Mouse (Mus musculus) erythroblast, embryonic 14.5 days (primary cell): ENCODE data around the gene Gsg1l2. TPM values are rescaled to one million over a fixed set of nuclear protein-coding genes. Genes with fewer than 3 reads are reported as not detected.

Source experiments
- H3K27me3 ChIP-seq: 2 replicates; pipeline ENCODE4 v1.6.1; 2012; ENCODE audit warnings: inconsistent platforms; ENCODE audit not compliant: control insufficient read depth
- H3K36me3 ChIP-seq: 2 replicates; pipeline ENCODE4 v1.6.1; 2012; ENCODE audit warnings: mild to moderate bottlenecking, inconsistent platforms; ENCODE audit not compliant: control insufficient read depth
- H3K4me1 ChIP-seq: 2 replicates; pipeline ENCODE4 v1.6.1; 2012; ENCODE audit warnings: inconsistent platforms; ENCODE audit not compliant: control insufficient read depth
- H3K4me3 ChIP-seq: replicated peaks from 2 replicates; pipeline ENCODE3; 2012; ENCODE audit warnings: moderate library complexity, mild to moderate bottlenecking, inconsistent platforms
- H3K9me3 ChIP-seq: 2 replicates; pipeline ENCODE4 v1.6.1; 2012; ENCODE audit warnings: low read length, inconsistent platforms, mixed read lengths; ENCODE audit not compliant: control insufficient read depth
- GATA1 ChIP-seq: IDR thresholded peaks from 2 replicates; pipeline ENCODE4 v1.6.1; 2012; ENCODE audit warnings: low read length, inconsistent platforms, mixed read lengths
- TAL1 ChIP-seq: IDR thresholded peaks from 3 replicates; pipeline ENCODE4 v1.6.1; 2012; ENCODE audit warnings: low read length, inconsistent platforms, mixed read lengths
- polyA plus RNA-seq: library from polyadenylated mRNA; stranded (reverse); fragments of >175 nt; gene quantifications from 2 replicates; pipeline ENCODE4 v1.2.3, GENCODE M21; 2012

Gene Gsg1l2
- polyA plus RNA-seq, 1 experiment: not detected

DNA sequence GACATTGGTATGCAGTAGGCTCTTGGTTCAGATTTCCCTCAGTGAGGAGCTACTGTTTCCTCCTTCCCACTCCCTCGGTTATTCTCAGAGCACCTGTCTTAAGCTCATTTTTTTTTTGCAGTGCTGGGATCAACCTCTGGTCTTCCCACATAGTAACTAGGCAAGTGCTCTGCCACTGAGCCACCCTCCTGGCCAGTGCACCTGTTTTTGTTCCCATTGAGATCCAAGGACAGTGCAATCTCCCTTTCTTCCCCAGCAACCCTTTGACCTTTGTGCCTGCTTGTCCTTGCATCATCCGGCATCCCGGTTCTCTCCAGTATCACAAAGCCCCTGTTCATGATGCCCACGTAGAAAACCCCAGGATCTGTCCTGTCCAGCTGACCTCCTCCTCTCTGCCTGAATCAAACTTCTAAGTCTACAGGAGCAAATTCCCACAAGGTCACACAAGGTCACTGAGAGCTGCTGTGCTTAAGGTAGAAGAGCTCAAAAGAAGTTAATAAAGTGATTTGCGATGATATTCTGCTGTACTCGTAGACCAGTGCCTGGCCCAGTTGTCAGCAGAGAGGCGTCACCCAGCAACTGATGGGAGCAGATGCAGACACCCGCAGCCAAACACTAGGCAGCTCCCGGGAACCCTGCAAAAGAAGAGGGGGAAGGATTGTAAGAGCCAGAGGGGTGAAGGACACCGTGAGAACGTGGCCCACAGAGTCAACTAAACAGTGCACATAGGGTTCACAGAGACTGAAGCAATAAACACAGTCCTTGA is 32.6 kb downstream of the Gsg1l2 start:
- H3K4me3 ChIP-seq: no peak overlapping the region
- no peaks in the 10 kb centered on the region for H3K4me1 ChIP-seq
- H3K27me3 ChIP-seq: no peaks in the 10 kb centered on the region
- no peaks in the 10 kb centered on the region for H3K9me3 ChIP-seq
- no peaks in the 10 kb centered on the region for H3K36me3 ChIP-seq
- TF ChIP-seq TAL1 (no peak), GATA1 (no peak)

DNA sequence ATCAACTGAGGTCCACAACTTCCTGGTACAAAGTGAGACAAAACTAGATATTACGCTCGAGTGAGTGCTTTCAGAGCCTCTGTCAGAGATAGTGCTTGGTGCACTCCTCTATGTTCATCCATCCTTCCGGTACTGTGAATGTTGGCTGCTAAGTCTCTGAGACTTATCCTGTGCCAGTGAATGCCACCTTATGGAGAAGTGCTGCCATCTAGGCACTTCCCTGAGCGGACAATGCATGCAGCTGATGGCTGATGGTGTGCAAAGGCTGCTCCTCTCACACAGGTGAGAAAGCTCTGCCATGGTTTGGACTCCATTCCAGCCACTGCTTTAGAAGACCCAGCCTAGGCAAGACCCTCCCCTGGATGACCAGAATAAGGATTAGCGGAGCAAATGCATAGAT is 33.6 kb downstream of the Gsg1l2 start:
- Histone ChIP-seq H3K9me3 (no peaks in the 10 kb centered on the region), H3K4me3 (no peak overlapping the region), H3K36me3 (no peaks in the 10 kb centered on the region), H3K4me1 (no peaks in the 10 kb centered on the region), H3K27me3 (no peaks in the 10 kb centered on the region)
- TF ChIP-seq TAL1 (no peak), GATA1 (no peak)

DNA sequence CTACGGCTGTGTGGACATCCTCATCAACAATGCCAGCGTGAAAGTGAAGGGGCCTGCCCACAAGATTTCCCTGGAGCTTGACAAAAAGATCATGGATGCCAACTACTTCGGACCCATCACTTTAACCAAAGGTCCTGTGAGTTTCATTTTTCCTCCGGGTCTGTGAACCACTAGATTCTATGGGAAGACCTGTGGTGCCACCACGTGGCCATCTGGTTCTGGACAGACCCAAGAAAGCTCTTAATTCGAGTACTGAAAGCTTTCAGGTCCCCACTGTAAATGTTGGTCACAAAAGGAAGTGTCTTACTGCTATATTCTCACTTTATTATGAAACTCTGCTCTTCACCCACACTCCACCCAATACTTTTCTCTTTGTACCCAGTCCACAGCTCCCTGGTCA is 37.1 kb downstream of the Gsg1l2 start:
- Histone ChIP-seq H3K9me3 (no peaks in the 10 kb centered on the region), H3K4me3 (no peak overlapping the region), H3K4me1 (no peaks in the 10 kb centered on the region), H3K36me3 (no peaks in the 10 kb centered on the region), H3K27me3 (no peaks in the 10 kb centered on the region)
- TF ChIP-seq TAL1: no peak
- no peak for TF ChIP-seq GATA1

DNA sequence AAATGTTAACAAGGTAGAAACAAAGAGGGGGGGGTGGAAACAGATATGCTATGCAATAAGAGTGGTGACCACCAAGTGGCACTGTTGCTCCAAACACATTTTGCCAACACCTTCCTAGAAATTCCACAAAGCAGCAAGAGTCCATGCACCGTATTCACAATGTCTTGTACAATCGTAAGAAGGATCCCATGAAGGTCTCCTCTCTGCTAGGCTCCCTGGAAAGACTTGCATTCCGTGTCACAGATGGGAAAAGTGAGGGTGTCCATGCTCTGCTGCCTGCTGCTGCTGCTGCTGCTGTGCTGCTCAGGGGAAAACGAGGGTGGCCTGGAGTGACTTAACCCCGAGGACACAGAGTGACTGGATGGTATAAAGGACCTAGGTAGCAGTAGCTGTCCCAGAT is 45.2 kb downstream of the Gsg1l2 start:
- Histone ChIP-seq H3K4me3 (no peak overlapping the region), H3K27me3 (no peaks in the 10 kb centered on the region), H3K36me3 (no peaks in the 10 kb centered on the region), H3K4me1 (no peaks in the 10 kb centered on the region), H3K9me3 (no peaks in the 10 kb centered on the region)
- TF ChIP-seq TAL1: no peak
- no peak for TF ChIP-seq GATA1

DNA sequence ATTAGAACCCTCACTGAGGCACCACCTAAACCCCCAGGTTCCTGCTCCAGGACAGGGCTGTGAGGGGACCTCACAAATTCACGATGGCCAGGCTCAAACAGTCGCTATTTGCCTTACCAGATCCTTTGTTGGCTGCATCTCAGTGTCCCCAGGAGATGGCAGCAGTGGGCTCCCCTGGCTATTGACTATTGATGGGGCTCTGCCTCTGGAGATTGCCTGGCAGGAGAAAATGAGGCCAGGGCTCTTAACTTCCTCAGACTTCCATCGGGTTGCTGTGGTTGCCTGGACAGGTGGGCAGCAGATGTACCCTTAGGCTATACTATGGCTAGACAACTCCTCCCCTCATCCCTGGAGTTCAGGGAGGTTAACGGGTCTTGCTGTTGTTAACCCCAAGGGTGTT is 45.8 kb downstream of the Gsg1l2 start:
- Histone ChIP-seq H3K27me3 (no peaks in the 10 kb centered on the region), H3K9me3 (no peaks in the 10 kb centered on the region), H3K4me3 (no peak overlapping the region), H3K36me3 (no peaks in the 10 kb centered on the region), H3K4me1 (no peaks in the 10 kb centered on the region)
- TF ChIP-seq TAL1 (no peak), GATA1 (no peak)

DNA sequence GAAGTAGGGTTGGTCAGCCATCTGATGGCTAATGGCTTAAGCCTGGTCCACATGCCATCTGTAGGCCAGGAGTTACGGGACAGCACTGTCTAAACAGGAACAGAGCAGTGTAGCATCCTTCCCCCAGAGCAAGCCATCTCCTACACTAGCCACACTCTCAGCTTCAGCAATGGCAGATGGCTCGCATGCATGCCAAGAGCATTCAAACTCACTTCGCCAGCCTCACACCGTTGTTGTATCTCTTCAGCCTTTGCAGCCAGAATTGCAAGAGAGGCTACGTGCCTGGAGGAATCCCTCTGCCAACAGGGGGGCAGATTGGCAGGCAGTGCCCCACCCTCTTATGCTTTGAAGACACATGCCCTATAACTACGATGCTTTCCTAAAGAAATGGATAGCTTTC is 47.2 kb downstream of the Gsg1l2 start:
- no peaks in the 10 kb centered on the region for H3K9me3 ChIP-seq
- H3K4me1 ChIP-seq: no peaks in the 10 kb centered on the region
- H3K4me3 ChIP-seq: no peak overlapping the region
- TF ChIP-seq TAL1: no peak
- no peaks in the 10 kb centered on the region for H3K27me3 ChIP-seq
- H3K36me3 ChIP-seq: no peaks in the 10 kb centered on the region

DNA sequence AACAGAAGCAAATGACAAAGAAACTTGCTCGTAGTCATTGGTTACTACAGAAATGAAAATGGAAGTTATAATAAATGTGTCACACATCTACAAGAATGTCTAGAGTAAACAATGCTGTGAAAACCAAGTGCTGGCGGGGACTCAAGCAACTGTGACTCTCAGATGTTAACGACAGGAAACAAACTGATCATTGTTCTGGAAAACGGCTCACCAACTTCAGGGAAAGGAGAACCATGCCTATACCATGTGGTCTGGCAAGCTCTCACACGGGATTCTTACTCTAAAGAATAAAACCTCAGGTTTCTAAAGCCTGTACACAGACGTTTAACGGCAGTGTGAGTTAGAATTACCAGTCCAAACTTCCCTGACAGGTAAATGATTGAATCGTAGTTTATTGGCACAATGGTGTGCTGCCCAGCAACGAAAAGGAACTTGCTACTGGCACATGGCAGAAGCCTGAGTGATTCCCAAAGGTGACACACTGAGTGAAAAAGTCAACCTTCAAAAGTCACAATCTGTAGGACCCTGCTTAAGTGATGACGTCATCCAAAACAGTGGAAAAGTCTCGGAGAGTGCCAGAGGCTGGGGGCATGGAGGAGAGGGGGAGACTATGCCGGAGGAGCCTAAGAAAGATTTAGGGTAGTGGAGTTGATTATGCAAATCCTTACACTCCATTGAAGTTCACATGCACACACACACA is 54.1 kb downstream of the Gsg1l2 start:
- no peak for TF ChIP-seq GATA1
- TF ChIP-seq TAL1: no peak
- Histone ChIP-seq H3K9me3 (no peaks in the 10 kb centered on the region), H3K27me3 (no peaks in the 10 kb centered on the region), H3K4me3 (no peak overlapping the region), H3K36me3 (no peaks in the 10 kb centered on the region), H3K4me1 (no peaks in the 10 kb centered on the region)

DNA sequence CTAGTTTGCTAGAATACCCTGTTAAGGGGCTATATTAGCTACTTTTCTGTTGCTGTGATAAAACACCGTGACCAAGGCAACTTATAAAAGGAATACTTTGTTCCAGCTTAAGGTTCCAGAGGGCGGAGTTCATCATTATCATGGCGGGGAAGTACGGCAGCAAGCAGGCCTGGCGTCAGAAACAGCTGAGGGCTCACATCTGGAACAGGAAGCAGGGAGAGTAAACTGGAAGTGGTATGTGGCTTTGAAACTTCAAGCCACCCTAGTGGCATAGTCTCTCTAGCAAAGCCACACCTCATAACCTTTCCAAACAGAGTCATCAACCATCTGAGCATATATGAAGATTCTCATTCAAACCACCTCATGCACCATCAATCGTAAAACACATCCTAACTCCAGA is 55.1 kb downstream of the Gsg1l2 start:
- no peak overlapping the region for H3K4me3 ChIP-seq
- no peaks in the 10 kb centered on the region for H3K9me3 ChIP-seq
- no peaks in the 10 kb centered on the region for H3K36me3 ChIP-seq
- no peak for TF ChIP-seq GATA1
- TF ChIP-seq TAL1: no peak
- H3K4me1 ChIP-seq: no peaks in the 10 kb centered on the region
- no peaks in the 10 kb centered on the region for H3K27me3 ChIP-seq

DNA sequence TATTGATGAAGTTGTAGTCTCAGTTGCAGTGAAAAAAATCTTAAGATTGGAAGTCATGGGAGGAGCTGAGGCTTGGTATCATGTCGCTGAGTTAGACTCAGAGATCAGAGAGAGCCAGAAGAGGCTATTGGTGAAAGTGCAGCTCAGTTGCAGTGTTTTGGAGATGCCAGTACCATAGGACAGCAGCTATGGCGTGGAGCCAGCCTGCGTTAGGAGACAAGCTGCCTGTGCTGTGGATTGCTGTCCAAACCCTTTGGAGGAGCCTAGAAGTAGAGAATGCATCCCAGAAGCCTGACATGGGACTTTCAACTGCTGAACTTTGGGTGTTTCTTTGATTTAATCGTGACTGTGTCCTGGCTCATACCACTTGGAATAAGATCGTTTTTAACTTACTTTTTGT is 57.4 kb downstream of the Gsg1l2 start:
- no peak for TF ChIP-seq GATA1
- no peak for TF ChIP-seq TAL1
- H3K36me3 ChIP-seq: no peaks in the 10 kb centered on the region
- H3K9me3 ChIP-seq: no peaks in the 10 kb centered on the region
- no peaks in the 10 kb centered on the region for H3K27me3 ChIP-seq
- no peak overlapping the region for H3K4me3 ChIP-seq
- no peaks in the 10 kb centered on the region for H3K4me1 ChIP-seq
